10 mouse cellular contexts compared by ENCODE assay signal in the genomic region with DNA sequence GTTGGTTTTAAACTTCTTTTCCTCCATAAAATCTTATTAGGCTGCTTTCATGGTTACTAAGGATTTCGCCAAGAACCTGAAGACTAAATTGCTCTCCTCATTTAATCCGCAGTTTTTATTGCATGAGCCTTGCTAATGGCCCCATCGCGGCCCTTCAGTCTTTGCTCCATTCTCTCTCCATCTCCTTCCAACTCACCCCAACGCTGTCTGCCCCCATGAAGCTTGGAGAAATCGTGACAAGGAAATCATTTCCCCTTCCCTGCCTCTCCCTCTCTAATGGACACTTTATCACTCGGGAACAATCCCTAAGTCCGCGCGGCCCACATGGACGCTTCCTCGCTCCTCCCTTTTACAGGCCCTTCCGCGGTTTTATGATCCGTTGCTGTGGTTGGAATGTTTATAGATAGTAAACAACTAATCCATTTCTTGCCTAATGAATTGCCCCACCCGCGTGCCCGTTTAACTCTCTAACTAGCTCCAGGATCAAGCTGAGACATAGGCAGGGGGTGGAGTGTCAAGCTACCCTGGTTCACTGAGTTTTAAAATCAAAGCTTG.
DNase-seq lines count a peak whose midpoint lies in the region; ATAC-seq and TF ChIP-seq lines count a peak whose summit lies in the region.
"Had no signal": no experiment of that assay in that cellular context is flagged by ENCODE, and none has a peak within 500 bp of the region (broad histone marks: within the 10 kb centered on the region; RNA-seq: fewer than 3 reads in every experiment).

No protein-coding gene starts in this region.

- no peaks in the 10 kb centered on the region for H3K9me3 ChIP-seq in lung, postnatal 0 days (ENCODE audit: low read length)
- H3K9me3 ChIP-seq in forebrain, embryonic 13.5 days (replicated peaks): no peaks in the 10 kb centered on the region
- H3K9me3 ChIP-seq in limb, embryonic 12.5 days: no peaks in the 10 kb centered on the region
- no peaks in the 10 kb centered on the region for H3K9me3 ChIP-seq in stomach, embryonic 14.5 days (ENCODE audit: control insufficient read depth, low read depth, low read length)

- 0 out of 2 replicates have a peak, but pooled peaks cover 5% of the 10 kb centered on the region for H3K4me1 ChIP-seq in lung, postnatal 0 days (ENCODE audit: insufficient read depth, low read depth, low read length)
- peaks cover 20% of the 10 kb centered on the region for H3K4me1 ChIP-seq in forebrain, embryonic 13.5 days
- H3K4me1 ChIP-seq in limb, embryonic 12.5 days (replicated peaks): peaks cover 51% of the 10 kb centered on the region
- H3K4me1 ChIP-seq in stomach, embryonic 14.5 days (ENCODE audit: control insufficient read depth, insufficient read depth, low read length): peaks cover 18% of the 10 kb centered on the region

- WGBS in lung, postnatal 0 days: 10% methylated on average over 18 of the region's 18 CpGs
- WGBS in forebrain, embryonic 13.5 days: under 1% methylated on average over 18 of the region's 18 CpGs
- WGBS in limb, embryonic 12.5 days: 1% methylated on average over 18 of the region's 18 CpGs
- 8% methylated on average over 18 of the region's 18 CpGs for WGBS in stomach, embryonic 14.5 days

- TF ChIP-seq CTCF in lung, postnatal 0 days (IDR thresholded peaks at IDR 0.05): no peak

- TF ChIP-seq EP300 in lung, postnatal 0 days (IDR thresholded peaks at IDR 0.05): no peak

- 0 out of 2 replicates have a peak overlapping the region, but pooled peaks have one; percentile 8 for H3K4me3 ChIP-seq in lung, postnatal 0 days (ENCODE audit: low read depth, low read length)
- no peak overlapping the region; the same call in 1 of the 2 replicates for H3K4me3 ChIP-seq in forebrain, embryonic 13.5 days
- H3K4me3 ChIP-seq in limb, embryonic 12.5 days (replicated peaks): peak overlapping the region; percentile 29
- H3K4me3 ChIP-seq in stomach, embryonic 14.5 days (ENCODE audit: low read depth, low read length): peak overlapping the region; percentile 13; the same call in 1 of the 2 replicates

- H3K27me3 ChIP-seq in lung, postnatal 0 days (replicated peaks; ENCODE audit: insufficient read depth, low read length): peaks cover 6% of the 10 kb centered on the region; the same call in 1 of the 2 replicates
- H3K27me3 ChIP-seq in forebrain, embryonic 13.5 days: peaks cover 54% of the 10 kb centered on the region
- H3K27me3 ChIP-seq in limb, embryonic 12.5 days: peaks cover 35% of the 10 kb centered on the region
- H3K27me3 ChIP-seq in stomach, embryonic 14.5 days (ENCODE audit: control insufficient read depth, insufficient read depth, low read length): 0 out of 2 replicates have a peak, but pooled peaks cover 6% of the 10 kb centered on the region

- DNase-seq in lung, postnatal 0 days (ENCODE audit: low spot score): peak; percentile 5
- no peak for DNase-seq in lung, postnatal 4 days
- DNase-seq in right cerebral cortex, postnatal 36 days (ENCODE audit: low spot score in 2 of 2): no peak
- DNase-seq in layer of hippocampus, postnatal 25 days (ENCODE audit: extremely low spot score in 1 of 2, low spot score in 1 of 2): no peak
- DNase-seq in B cell, adult 2 months: no peak
- DNase-seq: cerebellum, postnatal 10 days; thymus, postnatal 25 days had no signal

- no peak overlapping the region for H3K27ac ChIP-seq in lung, postnatal 0 days (ENCODE audit: low read length)
- no peak overlapping the region for H3K27ac ChIP-seq in forebrain, embryonic 13.5 days
- H3K27ac ChIP-seq in limb, embryonic 12.5 days: peak overlapping the region; percentile 77
- no peak overlapping the region for H3K27ac ChIP-seq in stomach, embryonic 14.5 days (ENCODE audit: low read length)

- H3K4me2 ChIP-seq in lung, postnatal 0 days (replicated peaks; ENCODE audit: low read depth, low read length): peak overlapping the region; percentile 25
- peak overlapping the region; percentile 44 for H3K4me2 ChIP-seq in forebrain, embryonic 13.5 days
- H3K4me2 ChIP-seq in limb, embryonic 12.5 days: peak overlapping the region; percentile 60
- peak overlapping the region; percentile 34 for H3K4me2 ChIP-seq in stomach, embryonic 14.5 days (replicated peaks; ENCODE audit: low read depth, low read length)

- no peak for ATAC-seq in lung, postnatal 0 days
- ATAC-seq in forebrain, embryonic 13.5 days: peak; percentile 39; the same call in 1 of the 2 replicates
- peak; percentile 41 for ATAC-seq in limb, embryonic 12.5 days (ENCODE audit: insufficient number of reproducible peaks, insufficient read depth, low FRiP score, low TSS enrichment, low read depth)
- no peak for ATAC-seq in stomach, embryonic 14.5 days (ENCODE audit: insufficient number of reproducible peaks, insufficient read depth, low FRiP score, low read depth)

- H3K36me3 ChIP-seq in lung, postnatal 0 days (ENCODE audit: insufficient read depth, low read length): no peaks in the 10 kb centered on the region
- no peaks in the 10 kb centered on the region for H3K36me3 ChIP-seq in forebrain, embryonic 13.5 days (ENCODE audit: poor library complexity, severe bottlenecking)
- no peaks in the 10 kb centered on the region for H3K36me3 ChIP-seq in limb, embryonic 12.5 days
- no peaks in the 10 kb centered on the region for H3K36me3 ChIP-seq in stomach, embryonic 14.5 days (ENCODE audit: control insufficient read depth, insufficient read depth, low read length)

- no peak overlapping the region for H3K9ac ChIP-seq in lung, postnatal 0 days (replicated peaks; ENCODE audit: low read depth)
- H3K9ac ChIP-seq in forebrain, embryonic 13.5 days: no peak overlapping the region
- peak overlapping the region; percentile 18; the same call in 1 of the 2 replicates for H3K9ac ChIP-seq in limb, embryonic 12.5 days (replicated peaks)
- no peak overlapping the region for H3K9ac ChIP-seq in stomach, embryonic 14.5 days (replicated peaks; ENCODE audit: low read depth, low read length)

Comparison
In these comparisons a context has a peak if more than half of its experiments do, and no peak if none do; other contexts are left out.
1. ATAC-seq: peak in forebrain, embryonic 13.5 days (single experiment) and limb, embryonic 12.5 days (single experiment); none in lung, postnatal 0 days (single experiment) and stomach, embryonic 14.5 days (single experiment).
2. Peak in every context shown above with its lines, with median percentiles within 50 percentile points of each other: H3K4me2 ChIP-seq.